Mouse (Mus musculus) hindbrain, embryonic 13.5 days (tissue): ENCODE measurements around the gene Stx6. TPM values are rescaled to one million over a fixed set of nuclear protein-coding genes. Genes with fewer than 3 reads are reported as not detected.

ENCODE experiments used
- ATAC-seq: fragments of 200-750 bp; cut with Nextera tagmentation; 2 replicates; pipeline ENCODE4 v1.8.0; 2017; ENCODE audit warnings: moderate TSS enrichment; ENCODE audit not compliant: low FRiP score
- H3K27ac ChIP-seq: fragments of 300-500 bp; sonication (generic); 2 replicates; pipeline ENCODE4 v1.5.1; 2015; ENCODE audit warnings: inconsistent platforms, mild to moderate bottlenecking, moderate library complexity
- H3K27me3 ChIP-seq: fragments of 300-500 bp; sonication (generic); 2 replicates; pipeline ENCODE4 v1.6.1; 2015; ENCODE audit warnings: mild to moderate bottlenecking, inconsistent platforms
- H3K36me3 ChIP-seq: fragments of 300-500 bp; sonication (generic); 2 replicates; pipeline ENCODE4 v1.6.1; 2015; ENCODE audit warnings: mild to moderate bottlenecking, inconsistent platforms
- H3K4me1 ChIP-seq: fragments of 300-500 bp; sonication (generic); replicated peaks from 2 replicates; pipeline ENCODE4 v1.6.1; 2015; ENCODE audit warnings: inconsistent platforms
- H3K4me2 ChIP-seq: fragments of 300-500 bp; sonication (generic); 2 replicates; pipeline ENCODE4 v1.6.1; 2015; ENCODE audit warnings: inconsistent platforms, mild to moderate bottlenecking, moderate library complexity
- H3K4me3 ChIP-seq: fragments of 300-500 bp; sonication (generic); 2 replicates; pipeline ENCODE4 v1.5.1; 2015; ENCODE audit warnings: mild to moderate bottlenecking, inconsistent platforms
- H3K9ac ChIP-seq: fragments of 300-500 bp; sonication (generic); 2 replicates; pipeline ENCODE4 v1.6.1; 2015; ENCODE audit warnings: mild to moderate bottlenecking, inconsistent platforms
- H3K9me3 ChIP-seq: fragments of 300-500 bp; sonication (generic); 2 replicates; pipeline ENCODE4 v1.6.1; 2016; ENCODE audit warnings: inconsistent platforms
- WGBS: fragments of 180-500 bp; shearing (Covaris S2); methylation state at CpG from one replicate; pipeline ENCODE4 v1.1.7; 2015; 5-methylcytosine and 5-hydroxymethylcytosine counted together
- polyA plus RNA-seq: library from polyadenylated mRNA; unstranded; fragments of >200 nt; fragmentation: Nextera tagmentation; extraction: Ambion mirVana; gene quantifications from 2 replicates; pipeline ENCODE4 v1.2.1, GENCODE M21; 2015

Stx6 gene
- polyA plus RNA-seq: 121 TPM in 2 replicates

- Histone ChIP-seq H3K9ac (peak within 1 kb of the TSS; percentile 94), H3K27me3 (no peaks in the 10 kb centered on the region), H3K27ac (peak within 1 kb of the TSS; percentile 94), H3K36me3 (no peaks in the 10 kb centered on the region), H3K4me2 (peak within 1 kb of the TSS; percentile 66), H3K4me1 (peaks cover 22% of the 10 kb centered on the region), H3K9me3 (no peaks in the 10 kb centered on the region), H3K4me3 (peak within 1 kb of the TSS; percentile 94)
- peak; percentile 98 for ATAC-seq
- WGBS: 3% methylated on average over 47 of the region's 48 CpGs
Measured at GRCm38 (mm10) chr1:155158141-155158969, at the start of gene Stx6. Gene Stx6, plus strand, starts transcription at chr1:155158715.

GRCm38 (mm10) chr1:155109387-155110350 lies 48.8 kb upstream of the Stx6 start:
- ATAC-seq: no peak
- peak overlapping the region; percentile 35 for H3K9ac ChIP-seq
- H3K27me3 ChIP-seq: peaks cover 9% of the 10 kb centered on the region; the same call in 1 of the 2 replicates
- H3K4me2 ChIP-seq: peak overlapping the region; percentile 22; the same call in 1 of the 2 replicates
- peaks cover 34% of the 10 kb centered on the region for H3K4me1 ChIP-seq
- WGBS: 25% methylated on average over 18 of the region's 18 CpGs
- H3K36me3 ChIP-seq: no peaks in the 10 kb centered on the region
- no peak overlapping the region for H3K4me3 ChIP-seq
- peak overlapping the region; percentile 36 for H3K27ac ChIP-seq
- no peaks in the 10 kb centered on the region for H3K9me3 ChIP-seq

DNA sequence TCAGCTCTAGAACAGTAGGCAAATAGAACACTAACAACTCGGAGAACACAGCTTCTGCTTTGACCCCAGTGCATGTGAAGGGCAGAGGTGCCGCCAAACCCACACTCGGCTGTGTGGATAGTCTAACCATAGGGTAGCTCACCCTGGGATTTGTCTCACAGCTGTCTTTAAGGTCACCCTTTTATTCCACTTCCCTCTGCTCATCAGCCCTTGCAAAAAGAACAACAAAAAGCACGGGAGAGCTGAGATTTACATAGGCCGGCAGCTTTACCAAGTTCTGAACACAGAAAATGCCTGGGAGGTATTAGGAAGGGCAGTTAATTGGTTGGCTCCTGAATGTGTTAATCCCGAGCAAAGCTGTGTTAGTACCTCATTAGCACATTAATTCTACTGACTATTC lies 47.0 kb upstream of the Stx6 start:
- no peak for ATAC-seq
- WGBS: 18% methylated on average over 6 of the region's 6 CpGs
- H3K9me3 ChIP-seq: no peaks in the 10 kb centered on the region

DNA sequence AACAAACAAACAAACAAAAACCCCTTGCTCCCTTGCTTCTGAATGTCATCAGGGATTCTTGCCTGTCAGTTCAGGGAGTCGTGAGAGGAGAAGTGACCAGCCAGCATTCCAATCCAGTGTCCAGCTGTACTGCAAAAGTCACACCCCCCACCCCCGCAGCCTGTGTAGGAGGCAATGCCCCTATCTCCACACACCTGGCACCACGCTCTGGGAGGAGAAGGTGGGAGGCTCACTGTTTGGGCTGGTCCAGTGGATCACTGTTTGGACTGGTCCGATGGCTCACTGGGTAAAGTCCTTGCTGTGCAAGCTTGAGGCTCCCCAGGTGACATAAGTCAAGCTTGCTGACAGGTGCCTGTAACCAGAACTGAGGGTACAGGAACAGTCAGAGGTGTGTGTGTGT lies 46.4 kb upstream of the Stx6 start:
- no peaks in the 10 kb centered on the region for H3K9me3 ChIP-seq
- no peak for ATAC-seq
- no peak overlapping the region for H3K27ac ChIP-seq
- H3K4me1 ChIP-seq: peaks cover 34% of the 10 kb centered on the region
- H3K9ac ChIP-seq: no peak overlapping the region
- H3K36me3 ChIP-seq: no peaks in the 10 kb centered on the region
- H3K27me3 ChIP-seq: peaks cover 9% of the 10 kb centered on the region; the same call in 1 of the 2 replicates
- H3K4me2 ChIP-seq: no peak overlapping the region
- 60% methylated on average over 4 of the region's 4 CpGs for WGBS
- H3K4me3 ChIP-seq: no peak overlapping the region

More for the DNA sequence above, 47.0 kb upstream of the Stx6 start:
- Histone ChIP-seq H3K4me2 (no peak overlapping the region), H3K9ac (no peak overlapping the region), H3K4me3 (no peak overlapping the region), H3K36me3 (no peaks in the 10 kb centered on the region), H3K4me1 (peaks cover 34% of the 10 kb centered on the region), H3K27me3 (peaks cover 9% of the 10 kb centered on the region; the same call in 1 of the 2 replicates), H3K27ac (no peak overlapping the region)

DNA sequence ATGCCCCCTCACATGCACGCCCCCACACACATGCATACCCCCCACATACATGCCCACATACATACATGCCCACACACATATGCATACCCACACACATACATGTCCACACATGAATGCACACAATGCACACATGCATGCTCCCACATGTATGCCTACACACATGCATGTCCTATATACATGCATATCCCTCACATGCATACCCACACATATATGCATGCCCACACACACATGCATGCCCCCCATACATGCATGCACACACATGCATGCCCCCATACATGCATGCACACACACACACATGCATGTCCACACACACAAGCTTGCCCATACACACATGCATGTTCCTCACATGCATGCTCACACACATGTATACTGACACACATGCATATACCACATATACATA lies 45.6 kb upstream of the Stx6 start:
- no peaks in the 10 kb centered on the region for H3K9me3 ChIP-seq
- no peak overlapping the region for H3K9ac ChIP-seq
- H3K4me3 ChIP-seq: no peak overlapping the region
- H3K27ac ChIP-seq: no peak overlapping the region
- ATAC-seq: no peak
- peaks cover 33% of the 10 kb centered on the region for H3K4me1 ChIP-seq
- peaks cover 9% of the 10 kb centered on the region; the same call in 1 of the 2 replicates for H3K27me3 ChIP-seq
- no peak overlapping the region for H3K4me2 ChIP-seq
- WGBS: 100% methylated on average over 1 of the region's 1 CpGs
- no peaks in the 10 kb centered on the region for H3K36me3 ChIP-seq

DNA sequence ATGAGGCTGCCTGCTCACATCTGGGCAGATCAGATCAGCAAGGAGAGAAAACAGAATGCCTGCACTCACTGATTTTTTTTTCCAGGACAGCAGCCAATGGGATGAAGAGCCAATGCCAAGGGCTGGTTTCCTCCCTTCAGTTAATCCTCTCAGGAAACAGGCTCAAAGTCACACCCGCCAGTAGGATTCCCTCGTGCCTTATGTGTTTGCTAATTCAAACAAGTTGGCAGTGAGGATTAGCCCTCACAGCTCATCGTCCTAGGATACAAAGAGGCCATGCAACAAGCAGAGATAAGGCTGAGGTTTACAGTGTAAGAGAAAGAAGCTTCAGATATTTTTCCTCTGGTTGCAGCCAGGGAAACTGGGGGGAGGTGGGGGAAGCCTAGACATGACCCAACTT lies 44.6 kb upstream of the Stx6 start:
- Histone ChIP-seq H3K9me3 (no peaks in the 10 kb centered on the region), H3K36me3 (no peaks in the 10 kb centered on the region), H3K4me2 (no peak overlapping the region), H3K9ac (no peak overlapping the region), H3K4me3 (no peak overlapping the region), H3K27me3 (peaks cover 9% of the 10 kb centered on the region; the same call in 1 of the 2 replicates), H3K4me1 (peaks cover 23% of the 10 kb centered on the region), H3K27ac (no peak overlapping the region)
- 31% methylated on average over 3 of the region's 3 CpGs for WGBS
- ATAC-seq: no peak

GRCm38 (mm10) chr1:155119719-155120118 lies 38.8 kb upstream of the Stx6 start:
- Histone ChIP-seq H3K36me3 (no peaks in the 10 kb centered on the region), H3K4me1 (no peaks in the 10 kb centered on the region), H3K27me3 (no peaks in the 10 kb centered on the region), H3K9ac (no peak overlapping the region), H3K27ac (no peak overlapping the region), H3K4me2 (no peak overlapping the region), H3K9me3 (no peaks in the 10 kb centered on the region), H3K4me3 (no peak overlapping the region)
- no peak for ATAC-seq
- WGBS: 72% methylated on average over 1 of the region's 1 CpGs

- Histone ChIP-seq H3K4me2 (no peak overlapping the region), H3K4me3 (no peak overlapping the region), H3K9ac (no peak overlapping the region), H3K27me3 (no peaks in the 10 kb centered on the region), H3K36me3 (no peaks in the 10 kb centered on the region), H3K9me3 (no peaks in the 10 kb centered on the region), H3K27ac (no peak overlapping the region), H3K4me1 (no peaks in the 10 kb centered on the region)
- WGBS: 83% methylated on average over 21 of the region's 21 CpGs
- no peak for ATAC-seq
Measured at GRCm38 (mm10) chr1:155121977-155122939, 36.3 kb upstream of the Stx6 start.

DNA sequence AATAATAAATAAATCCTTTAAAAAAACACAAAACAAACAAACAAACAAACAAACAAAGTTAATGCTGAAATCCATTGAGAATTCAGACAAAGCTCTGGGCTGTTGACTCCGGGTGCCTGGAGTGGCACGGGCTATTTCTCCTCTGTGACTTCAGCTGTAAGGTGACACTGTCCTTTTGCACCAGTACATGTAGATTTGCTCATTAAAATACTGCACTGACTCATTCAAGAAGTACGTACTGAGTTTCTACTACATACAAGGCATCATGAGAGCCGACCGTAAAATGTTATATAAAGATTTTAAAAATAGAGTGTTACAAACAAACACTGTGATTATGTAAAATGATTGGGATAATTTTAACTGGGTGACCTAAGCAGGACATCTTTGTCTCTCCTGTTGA lies 34.1 kb upstream of the Stx6 start:
- 96% methylated on average over 5 of the region's 5 CpGs for WGBS
- Histone ChIP-seq H3K4me3 (no peak overlapping the region), H3K4me2 (no peak overlapping the region), H3K4me1 (no peaks in the 10 kb centered on the region), H3K36me3 (no peaks in the 10 kb centered on the region), H3K9ac (no peak overlapping the region), H3K27ac (no peak overlapping the region), H3K9me3 (no peaks in the 10 kb centered on the region), H3K27me3 (no peaks in the 10 kb centered on the region)
- ATAC-seq: no peak

DNA sequence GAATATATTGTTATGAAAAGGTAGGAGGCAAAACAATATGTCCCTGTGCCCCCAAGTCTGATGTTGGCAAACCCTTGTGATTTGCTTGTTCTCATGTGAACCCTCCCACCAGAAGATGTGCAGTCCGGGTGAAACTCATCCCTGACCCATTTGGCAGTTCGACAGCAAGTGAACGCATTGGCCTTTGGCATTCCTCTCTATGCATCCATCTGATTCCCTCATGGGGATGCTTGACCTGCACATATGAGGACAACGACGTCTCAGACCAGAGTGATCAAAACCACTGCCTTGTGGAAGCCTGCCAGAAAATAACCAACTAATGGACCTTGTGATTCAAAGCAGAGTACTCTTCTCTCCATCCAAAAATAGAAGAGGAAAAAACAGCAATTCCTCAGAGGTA lies 31.8 kb upstream of the Stx6 start:
- Histone ChIP-seq H3K9me3 (no peaks in the 10 kb centered on the region), H3K27me3 (no peaks in the 10 kb centered on the region), H3K9ac (no peak overlapping the region), H3K4me3 (no peak overlapping the region), H3K27ac (no peak overlapping the region), H3K4me2 (no peak overlapping the region), H3K4me1 (no peaks in the 10 kb centered on the region), H3K36me3 (no peaks in the 10 kb centered on the region)
- 82% methylated on average over 5 of the region's 5 CpGs for WGBS
- ATAC-seq: no peak

- ATAC-seq: no peak
- no peak overlapping the region for H3K4me2 ChIP-seq
- WGBS: 95% methylated on average over 5 of the region's 5 CpGs
- no peaks in the 10 kb centered on the region for H3K4me1 ChIP-seq
- no peak overlapping the region for H3K27ac ChIP-seq
- no peaks in the 10 kb centered on the region for H3K9me3 ChIP-seq
- H3K4me3 ChIP-seq: no peak overlapping the region
- H3K27me3 ChIP-seq: no peaks in the 10 kb centered on the region
- H3K9ac ChIP-seq: no peak overlapping the region
- H3K36me3 ChIP-seq: no peaks in the 10 kb centered on the region
Measured at GRCm38 (mm10) chr1:155127429-155127934, 31.0 kb upstream of the Stx6 start.
